Mouse (Mus musculus) E14TG2a.4 (cell line): ENCODE measurements around the gene Ppm1b.

Experiments used
- CTCF ChIP-seq: conservative IDR thresholded peaks from 2 replicates; pipeline ENCODE4 v1.5.1; 2014; ENCODE audit warnings: low read length
- NANOG ChIP-seq: IDR thresholded peaks from 2 replicates; pipeline ENCODE4 v1.6.1; 2014; ENCODE audit warnings: borderline replicate concordance, low read length, mixed read lengths

GRCm38 (mm10) chr17:84963651-84964050 is 7.1 kb downstream of the Ppm1b start:
- no peak for TF ChIP-seq CTCF
- TF ChIP-seq NANOG = no peak
